Mouse (Mus musculus): ENCODE measurements around the gene Pde2a. TPM values are rescaled to one million over a fixed set of nuclear protein-coding genes. Genes with fewer than 3 reads are reported as not detected.

Pde2a gene
- polyA plus RNA-seq, 1 experiment from 2014 or later: 12.5 TPM

- ATAC-seq (ENCODE audit: insufficient number of reproducible peaks, low FRiP score, low TSS enrichment, low read depth): no peak
- peaks cover 15% of the 10 kb centered on the region for H3K4me1 ChIP-seq
- no peak overlapping the region for H3K4me2 ChIP-seq (replicated peaks)
- H3K27ac ChIP-seq (replicated peaks): no peak overlapping the region
- WGBS: 73% methylated on average over 14 of the region's 14 CpGs
- no peaks in the 10 kb centered on the region; the same call in 1 of the 2 replicates for H3K27me3 ChIP-seq
- H3K9me3 ChIP-seq (replicated peaks): no peaks in the 10 kb centered on the region
- no peaks in the 10 kb centered on the region for H3K36me3 ChIP-seq
- no peak overlapping the region for H3K9ac ChIP-seq
- H3K4me3 ChIP-seq (replicated peaks): no peak overlapping the region
Observed at GRCm38 (mm10) chr7:101462327-101463068, 41.0 kb downstream of the Pde2a start.

GRCm38 (mm10) chr7:101463665-101464271 lies 42.3 kb downstream of the Pde2a start:
- no peak overlapping the region for H3K4me3 ChIP-seq (replicated peaks)
- H3K9ac ChIP-seq: no peak overlapping the region
- WGBS: 72% methylated on average over 11 of the region's 11 CpGs
- H3K9me3 ChIP-seq (replicated peaks): no peaks in the 10 kb centered on the region
- no peak overlapping the region for H3K27ac ChIP-seq (replicated peaks)
- H3K27me3 ChIP-seq: no peaks in the 10 kb centered on the region
- H3K36me3 ChIP-seq: no peaks in the 10 kb centered on the region
- no peak for ATAC-seq (ENCODE audit: insufficient number of reproducible peaks, low FRiP score, low TSS enrichment, low read depth)
- peaks cover 15% of the 10 kb centered on the region for H3K4me1 ChIP-seq
- H3K4me2 ChIP-seq (replicated peaks): no peak overlapping the region

- H3K27ac ChIP-seq (replicated peaks): no peak overlapping the region
- 74% methylated on average over 4 of the region's 4 CpGs for WGBS
Observed at GRCm38 (mm10) chr7:101464927-101465326, 43.4 kb downstream of the Pde2a start.

GRCm38 (mm10) chr7:101465392-101465791 lies 43.9 kb downstream of the Pde2a start:
- Histone ChIP-seq H3K36me3 (no peaks in the 10 kb centered on the region), H3K27me3 (no peaks in the 10 kb centered on the region), H3K4me1 (peaks cover 11% of the 10 kb centered on the region), H3K27ac (replicated peaks) (no peak overlapping the region; the same call in 1 of the 2 replicates), H3K9ac (no peak overlapping the region), H3K4me2 (replicated peaks) (no peak overlapping the region), H3K9me3 (replicated peaks) (no peaks in the 10 kb centered on the region), H3K4me3 (replicated peaks) (no peak overlapping the region)
- no peak; the same call in 1 of the 2 replicates for ATAC-seq (ENCODE audit: insufficient number of reproducible peaks, low FRiP score, low TSS enrichment, low read depth)
- 33% methylated on average over 14 of the region's 14 CpGs for WGBS

More at GRCm38 (mm10) chr7:101464927-101465326, 43.4 kb downstream of the Pde2a start:
- Histone ChIP-seq H3K4me2 (replicated peaks) (no peak overlapping the region), H3K36me3 (no peaks in the 10 kb centered on the region), H3K9ac (no peak overlapping the region), H3K27me3 (no peaks in the 10 kb centered on the region), H3K9me3 (replicated peaks) (no peaks in the 10 kb centered on the region), H3K4me3 (replicated peaks) (no peak overlapping the region), H3K4me1 (peaks cover 15% of the 10 kb centered on the region)
- ATAC-seq (ENCODE audit: insufficient number of reproducible peaks, low FRiP score, low TSS enrichment, low read depth): no peak; the same call in 1 of the 2 replicates

- Histone ChIP-seq H3K4me1 (0 out of 2 replicates have a peak, but pooled peaks cover 5% of the 10 kb centered on the region), H3K4me2 (replicated peaks) (no peak overlapping the region), H3K36me3 (no peaks in the 10 kb centered on the region), H3K27ac (replicated peaks) (no peak overlapping the region; the same call in 1 of the 2 replicates), H3K27me3 (no peaks in the 10 kb centered on the region), H3K9me3 (replicated peaks) (no peaks in the 10 kb centered on the region), H3K4me3 (replicated peaks) (no peak overlapping the region), H3K9ac (no peak overlapping the region)
- ATAC-seq (ENCODE audit: insufficient number of reproducible peaks, low FRiP score, low TSS enrichment, low read depth): no peak
- WGBS: 78% methylated on average over 8 of the region's 8 CpGs
Observed at GRCm38 (mm10) chr7:101465850-101466580, 44.5 kb downstream of the Pde2a start.

GRCm38 (mm10) chr7:101466581-101467081 lies 45.1 kb downstream of the Pde2a start:
- H3K4me3 ChIP-seq (replicated peaks): no peak overlapping the region
- WGBS: 85% methylated on average over 6 of the region's 6 CpGs
- no peak overlapping the region for H3K4me2 ChIP-seq (replicated peaks)
- H3K27ac ChIP-seq (replicated peaks): no peak overlapping the region
- no peaks in the 10 kb centered on the region for H3K36me3 ChIP-seq
- H3K27me3 ChIP-seq: no peaks in the 10 kb centered on the region
- H3K9ac ChIP-seq: no peak overlapping the region
- no peaks in the 10 kb centered on the region for H3K9me3 ChIP-seq (replicated peaks)
- ATAC-seq (ENCODE audit: insufficient number of reproducible peaks, low FRiP score, low TSS enrichment, low read depth): no peak
- 0 out of 2 replicates have a peak, but pooled peaks cover 8% of the 10 kb centered on the region for H3K4me1 ChIP-seq

GRCm38 (mm10) chr7:101471423-101471822 lies 49.9 kb downstream of the Pde2a start:
- Histone ChIP-seq H3K4me3 (replicated peaks) (no peak overlapping the region), H3K4me1 (peaks cover 20% of the 10 kb centered on the region), H3K9me3 (replicated peaks) (no peaks in the 10 kb centered on the region), H3K27me3 (no peaks in the 10 kb centered on the region; the same call in 1 of the 2 replicates), H3K4me2 (replicated peaks) (no peak overlapping the region), H3K27ac (replicated peaks) (peak overlapping the region; percentile 60; the same call in 1 of the 2 replicates), H3K9ac (no peak overlapping the region), H3K36me3 (no peaks in the 10 kb centered on the region)
- no peak for ATAC-seq (ENCODE audit: insufficient number of reproducible peaks, low FRiP score, low TSS enrichment, low read depth)
- WGBS: 74% methylated on average over 2 of the region's 2 CpGs

GRCm38 (mm10) chr7:101471968-101472480 lies 50.5 kb downstream of the Pde2a start:
- WGBS: 54% methylated on average over 3 of the region's 3 CpGs
- H3K27me3 ChIP-seq: no peaks in the 10 kb centered on the region; the same call in 1 of the 2 replicates
- no peaks in the 10 kb centered on the region for H3K36me3 ChIP-seq
- H3K9me3 ChIP-seq (replicated peaks): no peaks in the 10 kb centered on the region
- H3K9ac ChIP-seq: no peak overlapping the region
- ATAC-seq (ENCODE audit: insufficient number of reproducible peaks, low FRiP score, low TSS enrichment, low read depth): no peak
- peak overlapping the region; percentile 60; the same call in 1 of the 2 replicates for H3K27ac ChIP-seq (replicated peaks)
- H3K4me2 ChIP-seq (replicated peaks): no peak overlapping the region
- no peak overlapping the region for H3K4me3 ChIP-seq (replicated peaks)
- H3K4me1 ChIP-seq: peaks cover 16% of the 10 kb centered on the region

- no peaks in the 10 kb centered on the region for H3K36me3 ChIP-seq
- no peak overlapping the region for H3K4me2 ChIP-seq (replicated peaks)
- no peaks in the 10 kb centered on the region for H3K9me3 ChIP-seq (replicated peaks)
- H3K4me1 ChIP-seq: peaks cover 14% of the 10 kb centered on the region
- H3K9ac ChIP-seq: no peak overlapping the region
- no peak overlapping the region for H3K4me3 ChIP-seq (replicated peaks)
- no peaks in the 10 kb centered on the region; the same call in 1 of the 2 replicates for H3K27me3 ChIP-seq
- H3K27ac ChIP-seq (replicated peaks): no peak overlapping the region
- WGBS: 50% methylated on average over 10 of the region's 10 CpGs
- peak; percentile 17; the same call in 1 of the 2 replicates for ATAC-seq (ENCODE audit: insufficient number of reproducible peaks, low FRiP score, low TSS enrichment, low read depth)
Observed at GRCm38 (mm10) chr7:101472598-101473558, 51.4 kb downstream of the Pde2a start.

- WGBS: 80% methylated on average over 5 of the region's 5 CpGs
Observed at GRCm38 (mm10) chr7:101474399-101474811, 52.9 kb downstream of the Pde2a start.

More at GRCm38 (mm10) chr7:101474399-101474811, 52.9 kb downstream of the Pde2a start:
- H3K4me1 ChIP-seq: peaks cover 14% of the 10 kb centered on the region
- H3K4me2 ChIP-seq (replicated peaks): no peak overlapping the region
- H3K9me3 ChIP-seq (replicated peaks): no peaks in the 10 kb centered on the region
- H3K36me3 ChIP-seq: no peaks in the 10 kb centered on the region
- H3K27ac ChIP-seq (replicated peaks): no peak overlapping the region
- H3K4me3 ChIP-seq (replicated peaks): no peak overlapping the region
- ATAC-seq (ENCODE audit: insufficient number of reproducible peaks, low FRiP score, low TSS enrichment, low read depth): no peak
- no peak overlapping the region for H3K9ac ChIP-seq
- no peaks in the 10 kb centered on the region; the same call in 1 of the 2 replicates for H3K27me3 ChIP-seq

Data from embryonic facial prominence, embryonic 15.5 days (tissue).